Mouse (Mus musculus) heart, adult 2 months (tissue): ENCODE measurements around the gene Akt3. TPM values are rescaled to one million over a fixed set of nuclear protein-coding genes. Genes with fewer than 3 reads are reported as not detected.

ENCODE experiments used
- DNase-seq, 2 experiments: peaks; one replicate each; pipeline ENCODE4 v3.0.0; 2021
- H3K27ac ChIP-seq: fragments of 200-600 bp; 2 replicates; pipeline ENCODE4 v1.8.1; 2022
- H3K27me3 ChIP-seq: fragments of 200-500 bp; 2 replicates; pipeline ENCODE4 v1.6.1; 2012; ENCODE audit warnings: mild to moderate bottlenecking, low read length, inconsistent platforms, mixed read lengths; ENCODE audit not compliant: control insufficient read depth, insufficient read depth
- H3K36me3 ChIP-seq: fragments of 200-500 bp; 2 replicates; pipeline ENCODE4 v1.6.1; 2012; ENCODE audit warnings: low read length, inconsistent platforms; ENCODE audit not compliant: control insufficient read depth, insufficient read depth
- H3K4me1 ChIP-seq: fragments of 200-500 bp; 2 replicates; pipeline ENCODE4 v1.6.1; 2011; ENCODE audit warnings: low read length; ENCODE audit not compliant: control insufficient read depth, insufficient read depth
- H3K4me3 ChIP-seq: fragments of 200-600 bp; 2 replicates; pipeline ENCODE4 v1.8.1; 2022
- H3K79me2 ChIP-seq: fragments of 200-500 bp; replicated peaks from 2 replicates; pipeline ENCODE4 v1.6.1; 2012; ENCODE audit warnings: mild to moderate bottlenecking, inconsistent platforms, low read length, moderate library complexity, mixed read lengths; ENCODE audit not compliant: control insufficient read depth, insufficient read depth
- H3K9ac ChIP-seq: fragments of 200-500 bp; 2 replicates; pipeline ENCODE4 v1.6.1; 2012; ENCODE audit warnings: low read depth, mild to moderate bottlenecking, control low read depth, inconsistent platforms, low read length, mixed read lengths
- CTCF ChIP-seq: fragments of 200-600 bp; IDR thresholded peaks from 2 replicates; pipeline ENCODE4 v1.8.1; 2022; ENCODE audit warnings: antibody characterized with exemption, mild to moderate bottlenecking, moderate library complexity
- EP300 ChIP-seq: fragments of 200-500 bp; IDR thresholded peaks from 2 replicates; pipeline ENCODE4 v1.6.1; 2011; ENCODE audit warnings: low read depth, low read length, control low read depth; ENCODE audit not compliant: insufficient read depth
- POLR2A ChIP-seq: fragments of 200-500 bp; IDR thresholded peaks from 2 replicates; pipeline ENCODE4 v1.6.1; 2011; ENCODE audit warnings: mild to moderate bottlenecking, low read depth, low read length, control low read depth; ENCODE audit not compliant: insufficient read depth
- WGBS: fragments of 180-500 bp; shearing (Covaris S2); methylation state at CpG from one replicate; pipeline ENCODE4 v1.1.7; 2018; 5-methylcytosine and 5-hydroxymethylcytosine counted together
- intact Hi-C: fragments of 180-260 bp; cut with DNase I; formaldehyde crosslinking; loops from one replicate; pipeline ENCODE4 v1.15.1; 2025
- polyA plus RNA-seq: library from polyadenylated mRNA; depleted of rRNA; stranded (reverse); fragments of >200 nt; gene quantifications from 2 replicates; pipeline ENCODE4 v1.2.3, GENCODE M21; 2012
- total RNA-seq, 2 experiments: library from RNA; stranded (reverse); gene quantifications; 2 replicates each; pipeline ENCODE4 v1.2.3; 2021

Akt3 gene
- total and polyA plus RNA-seq, 3 experiments = 4.8 to 20.2 (median 20.0) TPM

GRCm38 (mm10) chr1:177045885-177046284 is 212.1 kb downstream of the Akt3 start:
- Histone ChIP-seq H3K4me1 (no peaks in the 10 kb centered on the region), H3K9ac (no peak overlapping the region), H3K36me3 (peaks cover under 1% of the 10 kb centered on the region; the same call in 1 of the 2 replicates), H3K27ac (no peak overlapping the region), H3K4me3 (no peak overlapping the region), H3K27me3 (no peaks in the 10 kb centered on the region), H3K79me2 (no peaks in the 10 kb centered on the region)
- DNase-seq = no peak
- intact Hi-C loops = no loop called here
- TF ChIP-seq POLR2A (no peak), CTCF (no peak)

DNA sequence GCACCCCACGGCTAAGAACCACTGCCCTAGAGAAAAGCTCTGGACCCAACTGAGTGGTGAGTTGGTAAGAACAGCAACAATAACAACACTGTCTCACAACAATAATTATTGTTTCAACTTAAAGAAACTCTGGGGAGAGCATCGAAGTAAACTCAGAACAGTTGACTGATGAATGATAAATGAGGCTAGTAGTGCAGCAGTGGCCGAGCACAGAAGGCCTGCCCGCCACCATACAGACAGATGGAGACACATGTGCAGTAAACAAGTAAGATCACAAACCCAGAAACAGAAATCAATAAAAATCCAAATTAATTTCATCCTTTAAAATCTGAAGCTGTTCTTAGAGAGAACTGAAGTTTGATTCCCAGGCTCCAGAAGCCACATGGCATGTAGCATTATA is 217.9 kb downstream of the Akt3 start:
- Histone ChIP-seq H3K27ac (no peak overlapping the region), H3K79me2 (no peaks in the 10 kb centered on the region), H3K36me3 (peaks cover 2% of the 10 kb centered on the region; the same call in 1 of the 2 replicates), H3K9ac (no peak overlapping the region), H3K27me3 (no peaks in the 10 kb centered on the region), H3K4me3 (no peak overlapping the region), H3K4me1 (no peaks in the 10 kb centered on the region)
- 69% methylated on average over 4 of the region's 4 CpGs for WGBS
- TF ChIP-seq POLR2A (no peak), EP300 (no peak), CTCF (no peak)
- intact Hi-C loops = no loop called here
- DNase-seq = no peak

- DNase-seq = no peak
- Histone ChIP-seq H3K79me2 (no peaks in the 10 kb centered on the region), H3K27ac (no peak overlapping the region), H3K36me3 (peaks cover 2% of the 10 kb centered on the region; the same call in 1 of the 2 replicates), H3K4me1 (no peaks in the 10 kb centered on the region), H3K9ac (no peak overlapping the region), H3K27me3 (no peaks in the 10 kb centered on the region), H3K4me3 (no peak overlapping the region)
- TF ChIP-seq POLR2A = no peak
- TF ChIP-seq EP300 = no peak
- TF ChIP-seq CTCF = no peak
- 73% methylated on average over 6 of the region's 6 CpGs for WGBS
- intact Hi-C loops = no loop called here
These were observed 218.8 kb downstream of the Akt3 start for GRCm38 (mm10) chr1:177039093-177039674.

- WGBS = 62% methylated on average over 2 of the region's 2 CpGs
- Histone ChIP-seq H3K27me3 (no peaks in the 10 kb centered on the region), H3K27ac (no peak overlapping the region), H3K79me2 (no peaks in the 10 kb centered on the region), H3K9ac (no peak overlapping the region), H3K4me3 (no peak overlapping the region), H3K4me1 (no peaks in the 10 kb centered on the region), H3K36me3 (peaks cover 2% of the 10 kb centered on the region; the same call in 1 of the 2 replicates)
- intact Hi-C loops = no loop called here
- TF ChIP-seq POLR2A (no peak), CTCF (no peak), EP300 (no peak)
- DNase-seq = no peak
These were observed 219.6 kb downstream of the Akt3 start for GRCm38 (mm10) chr1:177038383-177038782.

DNA sequence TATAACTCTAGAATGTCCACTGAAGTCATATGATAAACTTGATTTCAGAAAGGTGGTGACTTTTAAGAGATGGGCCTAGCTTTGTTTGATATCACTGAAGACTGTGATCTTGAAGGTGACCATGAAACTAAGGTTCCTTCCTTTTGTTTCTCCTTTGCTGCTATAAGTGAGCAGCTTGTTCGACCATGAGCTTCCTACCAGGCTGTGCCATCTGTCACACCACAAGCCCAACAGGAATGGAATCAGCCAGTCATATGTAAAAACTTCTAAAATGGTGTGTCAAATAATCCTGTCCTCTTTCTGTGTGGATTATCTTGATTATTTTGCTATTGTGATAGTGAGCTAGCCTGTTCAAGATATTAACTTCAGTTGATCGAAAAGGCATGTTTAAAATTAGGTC is 222.5 kb downstream of the Akt3 start:
- intact Hi-C loops = no loop called here
- no peaks in the 10 kb centered on the region for H3K27me3 ChIP-seq
- no peak overlapping the region for H3K27ac ChIP-seq
- DNase-seq = no peak
- no peaks in the 10 kb centered on the region for H3K79me2 ChIP-seq
- 94% methylated on average over 2 of the region's 2 CpGs for WGBS
- no peaks in the 10 kb centered on the region for H3K4me1 ChIP-seq
- no peaks in the 10 kb centered on the region; the same call in 1 of the 2 replicates for H3K36me3 ChIP-seq
- TF ChIP-seq CTCF = no peak
- TF ChIP-seq EP300 = no peak
- no peak for TF ChIP-seq POLR2A
- no peak overlapping the region for H3K4me3 ChIP-seq
- H3K9ac ChIP-seq = no peak overlapping the region

- Histone ChIP-seq H3K27ac (no peak overlapping the region), H3K9ac (no peak overlapping the region), H3K4me1 (no peaks in the 10 kb centered on the region), H3K36me3 (no peaks in the 10 kb centered on the region; the same call in 1 of the 2 replicates), H3K4me3 (no peak overlapping the region), H3K27me3 (no peaks in the 10 kb centered on the region), H3K79me2 (no peaks in the 10 kb centered on the region)
- DNase-seq = no peak
- no peak for TF ChIP-seq POLR2A
- TF ChIP-seq EP300 = no peak
- TF ChIP-seq CTCF = no peak
- intact Hi-C loops = no loop called here
- 67% methylated on average over 1 of the region's 1 CpGs for WGBS
These were observed 225.8 kb downstream of the Akt3 start for GRCm38 (mm10) chr1:177032233-177032632.
